11 mouse cellular contexts compared by ENCODE assay signal in genomic region chr8:3593470-3593869, GRCm38 (mm10). TPM values are rescaled to one million over a fixed set of nuclear protein-coding genes. Genes with fewer than 3 reads are reported as not detected.
DNase-seq lines count a peak whose midpoint lies in the region; ATAC-seq lines count a peak whose summit lies in the region.
"Had no signal": no experiment of that assay in that cellular context is flagged by ENCODE, and none has a peak within 500 bp of the region (broad histone marks: within the 10 kb centered on the region; RNA-seq: fewer than 3 reads in every experiment).

No protein-coding gene starts in this region.

- peak; percentile 70 to 80 for DNase-seq in cerebellum, postnatal 10 days
- no peak for DNase-seq in cerebellum, adult 11-12 months
- peak; percentile 51 for DNase-seq in lung, postnatal 36 days
- DNase-seq in lung, postnatal 10 days: no peak
- peak; percentile 79 for DNase-seq in testis, postnatal 10 days (ENCODE audit: low spot score)
- no peak for DNase-seq in layer of hippocampus, postnatal 10 days (ENCODE audit: low spot score in 2 of 2)
- no peak for DNase-seq in layer of hippocampus, adult 9-11 months
- DNase-seq: retina, postnatal 1 day had no signal

- ATAC-seq in granulocyte monocyte progenitor cell, adult 5-6 weeks (replicated peaks; ENCODE audit: poor library complexity, severe bottlenecking): 0 out of 2 replicates have a peak, but pooled peaks have one; percentile 14

RNA-seq across cellular contexts. Expression of gene Camsap3, which starts 6.4 kb away (rescaled TPM):
- 0.19 and 0.82 TPM in 2 replicates for total RNA-seq in granulocyte monocyte progenitor cell, adult 5-6 weeks (2014; fragmentation: Nextera tagmentation)
- total RNA-seq in granulocyte monocyte progenitor cell, adult 5-6 weeks (2017): 0.13 TPM in 1 of 2 replicates, not detected in the other
- 10 to 100 TPM; 58.1 to 68.1 TPM for total RNA-seq in layer of hippocampus, postnatal 10 days (2021)
- total RNA-seq: monocyte, adult 5-6 weeks had no signal

RNA-seq across cellular contexts. Expression of gene C330021F23Rik, which starts 25.7 kb away (rescaled TPM):
- not detected in 2 replicates for total RNA-seq in granulocyte monocyte progenitor cell, adult 5-6 weeks (2014; fragmentation: Nextera tagmentation)
- 0.43 TPM in 1 of 2 replicates, not detected in the other for total RNA-seq in granulocyte monocyte progenitor cell, adult 5-6 weeks (2017)
- total RNA-seq in layer of hippocampus, postnatal 10 days (2021): not detected
- total RNA-seq: left cerebral cortex, postnatal 14 days had no signal

RNA-seq across cellular contexts. Expression of gene Xab2, which starts 27.6 kb away (rescaled TPM):
- total RNA-seq in granulocyte monocyte progenitor cell, adult 5-6 weeks (2014; fragmentation: Nextera tagmentation): 33.1 and 35.2 TPM in 2 replicates
- total RNA-seq in granulocyte monocyte progenitor cell, adult 5-6 weeks (2017): 44.9 and 51.3 TPM in 2 replicates
- total RNA-seq in layer of hippocampus, postnatal 10 days (2021): 10 to 100 TPM; 33.9 to 34.1 TPM

RNA-seq across cellular contexts. Expression of gene Pet100, which starts 27.9 kb away (rescaled TPM):
- total RNA-seq in granulocyte monocyte progenitor cell, adult 5-6 weeks (2014; fragmentation: Nextera tagmentation): 118 and 132 TPM in 2 replicates
- 141 and 273 TPM in 2 replicates for total RNA-seq in granulocyte monocyte progenitor cell, adult 5-6 weeks (2017)
- total RNA-seq in layer of hippocampus, postnatal 10 days (2021): 100 to 1,000 TPM in 1 of 2 experiments, 10 to 100 TPM in 1; 83.3 to 101 TPM

RNA-seq across cellular contexts. Expression of gene Pcp2, which starts 31.9 kb away (rescaled TPM):
- not detected in 2 replicates for total RNA-seq in granulocyte monocyte progenitor cell, adult 5-6 weeks (2014; fragmentation: Nextera tagmentation)
- not detected in 2 replicates for total RNA-seq in granulocyte monocyte progenitor cell, adult 5-6 weeks (2017)
- total RNA-seq in layer of hippocampus, postnatal 10 days (2021): not detected

Comparison
In these comparisons a context has a peak if more than half of its experiments do, and no peak if none do; other contexts are left out.
1. DNase-seq: peak in cerebellum, postnatal 10 days (2 of 2), lung, postnatal 36 days (single experiment) and testis, postnatal 10 days (single experiment); none in cerebellum, adult 11-12 months (single experiment), lung, postnatal 10 days (single experiment), layer of hippocampus, postnatal 10 days (0 of 2) and layer of hippocampus, adult 9-11 months (single experiment).
2. RNA of gene Camsap3, which starts 6.4 kb away (total RNA-seq): 58.1 to 68.1 TPM in layer of hippocampus, postnatal 10 days; 0.13 to 0.82 TPM in granulocyte monocyte progenitor cell, adult 5-6 weeks; every median in the first group is over 10 times any median in the second.